Mouse (Mus musculus) CH12.LX (cell line): ENCODE measurements around the gene Btbd17. TPM values are rescaled to one million over a fixed set of nuclear protein-coding genes. Genes with fewer than 3 reads are reported as not detected.

Experiments
- DNase-seq: peaks from one replicate; pipeline ENCODE4 v3.0.0-alpha.2; 2013; ENCODE audit errors: extremely low read depth
- H3K27ac ChIP-seq: 2 replicates; pipeline ENCODE4 v1.5.1; 2012; ENCODE audit warnings: low read depth, mild to moderate bottlenecking, control low read depth, moderate library complexity; ENCODE audit not compliant: insufficient read depth
- H3K27me3 ChIP-seq: replicated peaks from 2 replicates; pipeline ENCODE3; 2012; ENCODE audit warnings: inconsistent platforms
- H3K36me3 ChIP-seq, 2 experiments: replicated peaks in 1 of 2; 2 replicates each; pipeline versions ENCODE3 to v1.6.1; 2012; ENCODE audit warnings: inconsistent platforms in 1 of 2, low read length in 1 of 2, mild to moderate bottlenecking in 1 of 2, mixed read lengths in 1 of 2, moderate library complexity in 1 of 2; ENCODE audit not compliant: control insufficient read depth in 1 of 2, insufficient read depth in 1 of 2
- H3K4me1 ChIP-seq, 2 experiments: 2 replicates each; pipeline ENCODE4 v1.6.1; 2012; ENCODE audit warnings: inconsistent platforms in 1 of 2, moderate library complexity in 1 of 2; ENCODE audit not compliant: insufficient read depth in 2 of 2, control insufficient read depth in 1 of 2
- H3K4me2 ChIP-seq: 2 replicates; pipeline ENCODE4 v1.6.1; 2012; ENCODE audit warnings: low read depth, mild to moderate bottlenecking, control low read depth; ENCODE audit not compliant: poor library complexity, insufficient read depth, severe bottlenecking
- H3K4me3 ChIP-seq, 3 experiments: fragments of 150-350 bp in 1 of 3; sonication (generic) in 1 of 3; replicated peaks in 1 of 3; 2 replicates each; pipeline versions ENCODE3 to v1.5.1; 2011 to 2012; ENCODE audit warnings: low read depth in 2 of 3, low read length in 2 of 3, mild to moderate bottlenecking in 2 of 3, moderate library complexity in 2 of 3, control low read depth in 1 of 3, improper control_type of control experiment in 1 of 3, inconsistent platforms in 1 of 3, mixed read lengths in 1 of 3; ENCODE audit not compliant: poor library complexity in 1 of 3
- H3K79me2 ChIP-seq: replicated peaks from 2 replicates; pipeline ENCODE4 v1.6.1; 2012; ENCODE audit warnings: mild to moderate bottlenecking, moderate library complexity; ENCODE audit not compliant: control insufficient read depth, poor library complexity, insufficient read depth, severe bottlenecking; ENCODE audit errors: extremely low read depth
- H3K9ac ChIP-seq: 2 replicates; pipeline ENCODE4 v1.6.1; 2012; ENCODE audit warnings: low read depth, mild to moderate bottlenecking, control low read depth, moderate library complexity; ENCODE audit not compliant: insufficient read depth
- H3K9me3 ChIP-seq: replicated peaks from 2 replicates; pipeline ENCODE3; 2012; ENCODE audit warnings: low read length, inconsistent platforms, mixed read lengths
- BHLHE40 ChIP-seq: IDR thresholded peaks from 2 replicates; pipeline ENCODE4 v1.6.1; 2011; ENCODE audit warnings: mild to moderate bottlenecking, low read depth, low read length, improper control_type of control experiment
- CHD2 ChIP-seq: IDR thresholded peaks from 2 replicates; pipeline ENCODE4 v1.6.1; 2011; ENCODE audit warnings: low read length, improper control_type of control experiment
- ELF1 ChIP-seq: IDR thresholded peaks from 2 replicates; pipeline ENCODE4 v1.6.1; 2014; ENCODE audit warnings: low read depth, mild to moderate bottlenecking, inconsistent platforms, low read length, improper control_type of control experiment
- EP300 ChIP-seq: IDR thresholded peaks from 2 replicates; pipeline ENCODE4 v1.6.1; 2011; ENCODE audit warnings: low read length, improper control_type of control experiment
- ETS1 ChIP-seq: conservative IDR thresholded peaks from 2 replicates; pipeline ENCODE4 v1.6.1; 2012; ENCODE audit warnings: low read depth, mild to moderate bottlenecking, inconsistent platforms, low read length, improper control_type of control experiment, moderate library complexity
- GABPA ChIP-seq: IDR thresholded peaks from 2 replicates; pipeline ENCODE4 v1.6.1; 2012; ENCODE audit warnings: low read depth, low read length, improper control_type of control experiment, inconsistent platforms; ENCODE audit not compliant: insufficient replicate concordance
- IRF4 ChIP-seq: IDR thresholded peaks from 2 replicates; pipeline ENCODE4 v1.6.1; 2014; ENCODE audit warnings: low read depth, mild to moderate bottlenecking, inconsistent platforms, low read length, improper control_type of control experiment
- JUN ChIP-seq: IDR thresholded peaks from 2 replicates; pipeline ENCODE4 v1.6.1; 2011; ENCODE audit warnings: low read depth, mild to moderate bottlenecking, low read length, improper control_type of control experiment, moderate library complexity; ENCODE audit not compliant: insufficient read depth
- KAT2A ChIP-seq: IDR thresholded peaks from 2 replicates; pipeline ENCODE4 v1.6.1; 2012; ENCODE audit warnings: low read length, improper control_type of control experiment, inconsistent platforms; ENCODE audit not compliant: insufficient replicate concordance
- MAX ChIP-seq: IDR thresholded peaks from 2 replicates; pipeline ENCODE4 v1.6.1; 2011; ENCODE audit warnings: low read length, improper control_type of control experiment
- MEF2A ChIP-seq: IDR thresholded peaks from 2 replicates; pipeline ENCODE4 v1.6.1; 2014; ENCODE audit warnings: low read depth, mild to moderate bottlenecking, inconsistent platforms, low read length, improper control_type of control experiment, borderline replicate concordance
- MXI1 ChIP-seq: IDR thresholded peaks from 2 replicates; pipeline ENCODE4 v1.6.1; 2011; ENCODE audit warnings: mild to moderate bottlenecking, low read depth, low read length, improper control_type of control experiment
- NELFE ChIP-seq: IDR thresholded peaks from 2 replicates; pipeline ENCODE4 v1.6.1; 2011; ENCODE audit warnings: low read depth, low read length, improper control_type of control experiment
- NRF1 ChIP-seq: IDR thresholded peaks from 2 replicates; pipeline ENCODE4 v1.6.1; 2014; ENCODE audit warnings: low read depth, mild to moderate bottlenecking, inconsistent platforms, low read length, improper control_type of control experiment, moderate library complexity
- POLR2A ChIP-seq: IDR thresholded peaks from 2 replicates; pipeline ENCODE4 v1.6.1; 2011; ENCODE audit warnings: low read depth, mild to moderate bottlenecking, improper control_type of control experiment, low read length
- RAD21 ChIP-seq: IDR thresholded peaks from 2 replicates; pipeline ENCODE4 v1.6.1; 2011; ENCODE audit warnings: low read depth, mild to moderate bottlenecking, low read length, improper control_type of control experiment, moderate library complexity
- RCOR1 ChIP-seq: conservative IDR thresholded peaks from 2 replicates; pipeline ENCODE4 v1.6.1; 2012; ENCODE audit warnings: low read depth, mild to moderate bottlenecking, inconsistent platforms, low read length, improper control_type of control experiment
- SIN3A ChIP-seq: IDR thresholded peaks from 2 replicates; pipeline ENCODE4 v1.6.1; 2012; ENCODE audit warnings: low read length, improper control_type of control experiment, inconsistent platforms
- TCF12 ChIP-seq: IDR thresholded peaks from 2 replicates; pipeline ENCODE4 v1.6.1; 2014; ENCODE audit warnings: low read depth, mild to moderate bottlenecking, inconsistent platforms, low read length, improper control_type of control experiment
- ZMIZ1 ChIP-seq: IDR thresholded peaks from 2 replicates; pipeline ENCODE4 v1.6.1; 2012; ENCODE audit warnings: low read depth, mild to moderate bottlenecking, inconsistent platforms, low read length, improper control_type of control experiment
- dilution Hi-C: fragments of 300-500 bp; cut with MboI; formaldehyde crosslinking; loops from 2 replicates; pipeline ENCODE4 v1.14.3; 2020; ENCODE audit warnings: low sequenced_read_pairs; ENCODE audit not compliant: extremely low pct_unique_long_range_greater_than_20kb, extremely low pct_ligation_motif_present
- in situ Hi-C: fragments of 300-500 bp; cut with MboI; formaldehyde crosslinking; loops from 3 replicates; pipeline ENCODE4 v1.14.3; 2019; ENCODE audit warnings: low sequenced_read_pairs, low pct_ligation_motif_present, low pct_unique_long_range_greater_than_20kb, mixed read lengths
- polyA plus RNA-seq: library from polyadenylated mRNA; unstranded; fragments of >175 nt; gene quantifications from 2 replicates; pipeline ENCODE4 v1.2.1, GENCODE M21; 2012; ENCODE audit warnings: low read depth; ENCODE audit not compliant: insufficient read length
- total RNA-seq, 2 experiments: library from RNA; depleted of rRNA; stranded (reverse); fragments of 300-350 nt in 1 of 2; fragments of >200 nt in 1 of 2; gene quantifications; 2 replicates each; pipeline ENCODE4 v1.2.3; 2012 to 2014

The Btbd17 gene
- total and polyA plus RNA-seq, 3 experiments: not detected

DNA sequence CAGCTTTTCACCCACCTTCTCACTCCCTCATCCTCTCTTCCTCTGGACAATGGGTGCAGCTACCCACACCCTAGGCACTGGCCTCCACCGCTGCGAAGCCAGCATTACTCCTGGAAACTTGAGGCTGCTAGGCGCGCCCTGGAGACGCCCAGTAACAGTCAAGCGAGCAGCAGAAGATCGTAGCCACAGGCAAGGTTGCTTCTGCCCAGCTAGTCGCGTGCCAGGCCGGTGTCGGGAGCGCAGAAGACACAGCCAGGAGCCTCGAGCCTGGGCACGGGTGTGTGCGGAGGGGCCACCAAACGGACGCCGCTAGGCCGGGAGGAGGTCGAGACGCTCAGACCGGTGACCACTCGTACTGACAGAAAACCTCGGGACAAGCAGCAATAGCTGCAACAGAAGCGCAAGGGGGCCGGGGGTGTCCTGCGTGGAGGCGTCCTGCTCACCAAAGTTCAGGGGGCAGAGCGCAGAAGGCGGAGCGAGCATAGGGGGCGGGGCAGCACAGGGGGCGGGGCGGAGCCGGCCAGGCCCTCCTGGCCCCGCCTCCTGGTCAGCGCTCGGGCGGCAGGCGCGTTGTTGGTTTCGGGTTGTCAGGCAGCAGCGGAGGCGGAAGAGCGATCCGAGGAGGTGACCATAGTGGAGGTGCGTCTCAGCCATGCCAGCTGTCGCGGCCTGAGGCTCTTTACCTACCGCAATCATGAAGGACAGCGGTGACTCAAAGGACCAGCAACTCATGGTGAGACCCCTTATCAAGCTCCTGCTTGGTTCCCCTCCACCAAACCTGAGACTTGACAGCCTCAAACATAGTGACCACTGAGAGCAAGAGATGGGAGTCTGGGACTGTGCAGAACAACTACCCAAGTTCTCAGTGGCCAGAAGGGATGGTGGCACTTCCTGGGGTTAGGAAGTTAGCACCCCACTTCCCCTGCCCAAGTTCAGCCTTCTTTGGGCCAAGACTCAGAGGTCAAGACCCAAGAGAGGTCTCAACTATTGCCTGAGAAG is 30.6 kb downstream of the Btbd17 start, which contains the start of gene Kif19a:
Gene Kif19a (plus strand): TSS at position 569 of the 999 bp plus-strand sequence.
- in situ Hi-C loops (no loop called here), dilution Hi-C loops (no loop called here)
- Histone ChIP-seq H3K27ac (no peak within 1 kb of the TSS), H3K9ac (peak within 1 kb of the TSS; percentile 46), H3K4me3 (peak within 1 kb of the TSS; percentile 6 to 58 (median 45)), H3K79me2 (no peaks in the 10 kb centered on the region), H3K4me2 (peak within 1 kb of the TSS; percentile 89), H3K36me3 (no peaks in the 10 kb centered on the region), H3K9me3 (no peaks in the 10 kb centered on the region), H3K27me3 (peaks cover 83% of the 10 kb centered on the region), H3K4me1 (peaks cover 5 to 24% of the 10 kb centered on the region in 2 experiments)
- peak; percentile 84 for TF ChIP-seq ELF1
- 0 out of 2 replicates have a peak, but pooled peaks have one; percentile 35 for TF ChIP-seq MEF2A
- peak; percentile 69 for TF ChIP-seq MXI1
- TF ChIP-seq BHLHE40: peak; percentile 32; the same call in 1 of the 2 replicates
- TF ChIP-seq NRF1: no peak; the same call in 1 of the 2 replicates
- TF ChIP-seq GABPA: no peak
- TF ChIP-seq IRF4: 0 out of 2 replicates have a peak, but pooled peaks have one; percentile 47
- TF ChIP-seq SIN3A: peak; percentile 67; the same call in 1 of the 2 replicates
- TF ChIP-seq KAT2A: no peak
- peak; percentile 47 for TF ChIP-seq NELFE
- TF ChIP-seq POLR2A: peak; percentile 69
- peak; percentile 65; the same call in 1 of the 2 replicates for TF ChIP-seq TCF12
- peak; percentile 28 for DNase-seq

DNA sequence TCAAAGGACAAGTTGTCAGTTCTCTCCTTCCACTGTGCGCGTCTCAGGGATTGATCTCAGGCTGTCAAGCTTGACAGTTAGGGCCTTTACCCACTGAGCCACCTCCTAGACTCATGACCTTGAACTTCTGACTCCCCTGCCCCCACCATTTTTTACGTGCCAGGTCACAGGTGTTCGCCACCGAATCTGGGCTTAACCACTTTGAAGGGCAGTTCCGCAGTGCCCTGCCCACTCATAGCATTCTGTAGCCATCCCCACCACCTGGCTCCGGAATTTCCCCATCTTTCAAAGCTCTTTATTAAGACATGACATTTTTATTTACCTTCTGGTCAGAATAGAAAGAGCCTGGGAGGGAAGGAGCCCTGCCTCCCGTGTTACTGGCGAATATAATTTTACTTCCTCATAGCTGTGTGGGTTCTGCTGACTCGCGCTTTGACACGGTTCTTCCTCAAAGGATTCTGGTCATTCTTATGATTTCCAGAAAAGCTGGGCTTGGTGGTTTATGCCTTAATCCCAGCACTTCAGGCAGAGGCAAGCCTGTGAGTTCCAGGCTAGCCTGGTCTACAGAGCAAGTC is 48.1 kb downstream of the Btbd17 start:
- Histone ChIP-seq H3K79me2 (no peaks in the 10 kb centered on the region), H3K4me3 (no peak overlapping the region), H3K27ac (no peak overlapping the region), H3K27me3 (peaks cover 3% of the 10 kb centered on the region), H3K9me3 (no peaks in the 10 kb centered on the region), H3K9ac (no peak overlapping the region), H3K4me2 (peak overlapping the region; percentile 23), H3K4me1 (peaks cover 3 to 37% of the 10 kb centered on the region in 2 experiments), H3K36me3 (no peaks in the 10 kb centered on the region)
- DNase-seq: peak; percentile 71
- TF ChIP-seq TCF12 (peak; percentile 81), JUN (no peak), ETS1 (peak; percentile 45; the same call in 1 of the 2 replicates), MAX (no peak), RCOR1 (no peak), ZMIZ1 (no peak), MEF2A (0 out of 2 replicates have a peak, but pooled peaks have one; percentile 25), CHD2 (peak; percentile 44; the same call in 1 of the 2 replicates), RAD21 (no peak), BHLHE40 (peak; percentile 35; the same call in 1 of the 2 replicates), EP300 (0 out of 2 replicates have a peak, but pooled peaks have one; percentile 6), SIN3A (no peak)
- in situ Hi-C loops: no loop called here
- dilution Hi-C loops: no loop called here
